Mouse (Mus musculus): ENCODE measurements around the gene Il4.
A peak's percentile ranks its signal among the peaks of the same experiment; 100 is the strongest.

The Il4 gene

DNA sequence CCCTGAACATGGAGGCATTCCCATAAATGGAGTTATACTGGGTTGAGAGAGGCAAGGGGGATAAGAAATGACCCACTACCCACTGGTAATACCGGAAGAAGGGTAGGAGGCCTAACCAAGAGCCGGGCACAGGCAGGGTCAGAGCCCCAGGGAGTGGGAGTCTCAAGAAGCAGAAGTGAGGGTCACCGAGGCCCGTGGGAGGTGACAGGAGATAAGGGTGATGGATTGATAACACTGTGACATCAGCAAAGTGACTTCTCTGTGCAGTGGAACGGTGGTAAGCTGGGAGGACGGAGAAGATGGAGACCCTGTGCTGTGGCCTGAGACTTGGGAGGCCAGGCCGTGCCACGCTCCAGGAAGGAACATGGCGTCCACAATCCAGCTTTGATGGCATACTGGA lies 5.1 kb upstream of the Il4 start:
- no peak for DNase-seq

DNA sequence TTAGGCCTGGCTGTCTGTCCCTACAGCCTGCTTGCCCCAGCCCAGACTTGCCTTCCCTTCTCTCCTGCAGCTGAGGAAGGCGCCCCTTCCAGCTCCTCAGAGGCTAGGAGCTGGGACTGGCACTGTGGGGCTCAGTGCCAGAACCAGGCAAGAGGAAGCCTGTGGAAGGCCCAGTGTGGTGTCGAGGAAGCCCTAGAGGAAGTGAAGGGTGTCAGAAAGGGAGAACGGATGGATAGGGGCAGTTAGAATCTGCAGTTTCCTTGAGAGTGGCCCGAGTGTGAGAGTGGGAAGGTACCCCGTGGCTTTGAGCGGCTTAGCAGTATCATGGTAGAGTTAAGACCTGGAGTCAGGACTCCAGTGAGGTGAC lies 4.0 kb upstream of the Il4 start:
- DNase-seq = no peak

GRCm38 (mm10) chr11:53621582-53622439 lies 3.3 kb upstream of the Il4 start:
- DNase-seq = no peak

DNA sequence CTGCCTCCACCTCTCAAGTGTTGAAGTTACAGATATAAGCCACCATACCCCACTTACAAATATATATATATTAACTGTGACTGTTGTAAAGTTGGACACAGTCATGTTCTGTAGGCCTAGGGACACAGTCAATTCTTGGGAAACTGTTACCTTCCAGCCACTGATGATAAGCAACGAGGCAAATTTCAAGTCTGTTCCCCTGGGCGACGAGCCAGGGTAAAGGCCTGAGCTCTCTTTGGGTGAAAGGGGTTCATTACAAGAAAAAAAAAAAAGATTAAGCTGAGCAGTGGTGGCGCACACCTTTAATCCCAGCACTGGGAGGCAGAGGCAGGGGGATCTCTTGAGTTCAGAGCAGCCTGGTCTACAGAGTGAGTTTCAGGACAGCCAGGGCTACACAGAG lies 1.6 kb upstream of the Il4 start:
- no peak for DNase-seq

DNA sequence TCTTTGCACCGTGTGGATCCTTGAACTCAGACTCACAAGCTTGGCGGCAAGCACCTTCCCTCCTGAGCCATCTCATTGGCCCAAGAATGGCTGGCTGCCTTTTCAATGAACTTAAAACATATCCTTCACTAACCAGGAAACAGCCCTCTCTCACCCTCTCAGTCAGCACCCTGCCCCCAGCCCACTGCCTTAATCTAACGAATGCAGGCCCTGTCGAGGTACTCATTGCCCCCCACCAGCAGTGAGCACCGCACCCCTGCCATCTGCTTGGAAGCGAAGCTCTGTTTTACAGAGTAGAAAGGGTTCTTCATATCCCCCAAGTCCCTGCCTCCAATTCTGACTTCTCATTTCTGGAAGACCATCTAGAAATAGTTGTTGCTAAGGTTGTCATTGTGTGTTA lies 959 bp upstream of the Il4 start:
- no peak for DNase-seq

DNA sequence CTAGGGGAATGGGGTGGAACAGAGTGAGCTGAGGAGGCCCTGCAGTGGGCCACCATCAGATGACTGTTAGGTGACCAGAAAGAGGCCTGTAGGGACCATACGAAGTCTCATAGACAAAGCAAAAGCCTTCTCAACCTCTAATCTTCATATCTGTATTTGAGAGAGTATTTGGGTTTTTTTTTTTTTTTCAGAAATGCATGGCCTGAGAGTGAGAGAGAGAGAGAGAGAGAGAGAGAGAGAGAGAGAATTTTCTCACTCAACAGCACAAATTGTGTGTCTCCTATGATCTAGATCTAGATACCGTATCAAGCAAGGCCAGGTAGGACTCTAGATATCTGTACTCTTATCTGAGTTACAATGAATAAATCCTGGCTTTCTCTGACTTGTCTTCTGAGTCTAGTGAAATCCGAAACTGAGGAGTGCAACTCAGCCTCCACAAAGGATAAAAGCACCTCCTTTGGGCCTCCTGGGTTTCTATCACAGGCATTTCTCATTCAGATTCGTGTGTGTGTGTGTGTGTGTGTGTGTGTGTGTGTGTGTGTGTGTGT lies 833 bp downstream of the Il4 start:
- DNase-seq = no peak

DNA sequence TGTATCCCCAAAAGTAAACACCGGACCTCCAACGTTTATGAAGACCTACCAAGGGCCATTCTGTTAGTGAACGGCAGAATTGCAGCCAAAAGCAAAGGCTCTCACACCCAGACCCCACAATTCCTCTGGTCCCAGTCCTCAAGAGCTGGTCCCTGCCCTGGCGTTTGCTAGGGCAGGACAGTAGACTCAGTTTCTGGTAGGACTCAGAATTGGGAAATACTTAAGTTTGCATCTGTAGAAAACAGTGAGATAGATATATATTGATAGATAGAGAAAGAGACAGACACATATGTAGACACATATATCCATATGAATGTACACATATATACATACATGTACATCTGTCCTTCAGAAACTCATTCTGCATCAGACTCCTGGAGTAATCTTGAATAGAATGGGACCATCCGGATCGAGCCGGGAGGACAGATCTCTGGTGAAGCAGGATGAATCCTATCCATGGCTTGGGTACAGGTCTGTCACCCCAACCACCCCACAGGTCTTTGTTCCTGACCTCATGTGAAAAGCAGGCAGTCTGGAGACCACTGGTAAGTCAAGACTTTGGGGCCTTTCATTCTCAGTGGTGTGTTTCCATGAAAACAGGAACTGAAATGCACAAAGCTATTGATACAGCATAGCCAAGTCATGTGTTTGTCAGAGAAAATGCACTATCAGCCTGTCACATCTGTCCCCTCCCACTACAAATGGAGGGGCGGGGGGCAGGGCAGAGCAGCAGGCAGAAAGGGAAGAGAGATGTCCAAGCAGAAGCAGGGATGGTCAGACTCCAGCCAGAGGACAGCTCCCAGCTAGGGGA lies 1.5 kb downstream of the Il4 start:
- no peak for DNase-seq

GRCm38 (mm10) chr11:53615575-53615974 lies 2.9 kb downstream of the Il4 start:
- DNase-seq = no peak

- DNase-seq = no peak
These were observed 3.3 kb downstream of the Il4 start for GRCm38 (mm10) chr11:53615172-53615571.

GRCm38 (mm10) chr11:53609672-53610071 lies 8.8 kb downstream of the Il4 start:
- no peak for DNase-seq

- DNase-seq = no peak
These were observed 9.2 kb downstream of the Il4 start for GRCm38 (mm10) chr11:53609231-53609630.

DNA sequence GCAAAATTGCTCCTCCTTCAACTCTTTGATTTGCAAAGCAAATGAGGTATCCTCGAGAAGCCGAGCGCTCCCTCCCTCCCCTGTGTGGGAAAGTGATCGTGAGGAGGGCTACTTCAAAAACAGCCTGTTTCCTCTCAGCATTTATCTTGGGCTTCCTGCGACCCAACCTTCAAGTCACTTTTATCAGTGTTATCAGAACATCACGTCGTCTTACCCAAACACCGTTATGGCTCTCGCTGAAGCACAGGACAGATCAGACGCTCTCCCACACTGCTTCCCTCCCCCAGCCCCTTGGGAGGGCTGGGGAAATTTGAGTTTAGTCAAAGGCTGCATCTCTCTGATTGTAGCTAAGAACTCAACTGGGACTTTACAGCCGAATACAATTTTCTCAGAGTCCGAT lies 12.9 kb downstream of the Il4 start:
- DNase-seq = peak; percentile 28

- DNase-seq = no peak
These were observed 13.5 kb downstream of the Il4 start for GRCm38 (mm10) chr11:53604983-53605382.

- DNase-seq = no peak
These were observed 27.4 kb downstream of the Il4 start for GRCm38 (mm10) chr11:53591116-53591515.

- DNase-seq = peak; percentile 58
These were observed 28.1 kb downstream of the Il4 start for GRCm38 (mm10) chr11:53590368-53590768.

DNA sequence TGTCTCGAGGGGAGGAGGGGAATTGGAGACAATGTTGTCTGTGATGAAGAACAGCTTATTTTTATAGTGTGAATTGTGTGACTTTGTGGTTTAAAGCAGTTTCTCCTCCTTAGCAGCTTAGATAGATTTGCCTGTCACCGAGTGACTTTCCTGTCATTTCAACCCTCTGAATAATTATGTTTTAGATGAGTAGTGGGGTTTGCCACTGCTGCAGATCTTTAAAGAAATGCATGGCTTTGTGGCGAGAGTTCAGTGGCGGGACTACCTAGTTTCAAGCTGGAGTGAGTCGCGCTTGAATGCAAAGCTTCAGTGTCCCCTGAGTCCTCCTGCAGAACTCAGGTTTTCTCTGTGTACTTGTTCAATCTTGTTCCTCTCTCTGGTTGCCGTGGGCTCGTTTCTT lies 30.2 kb downstream of the Il4 start:
- no peak for DNase-seq

GRCm38 (mm10) chr11:53585510-53585909 lies 33.0 kb downstream of the Il4 start:
- DNase-seq = no peak

DNA sequence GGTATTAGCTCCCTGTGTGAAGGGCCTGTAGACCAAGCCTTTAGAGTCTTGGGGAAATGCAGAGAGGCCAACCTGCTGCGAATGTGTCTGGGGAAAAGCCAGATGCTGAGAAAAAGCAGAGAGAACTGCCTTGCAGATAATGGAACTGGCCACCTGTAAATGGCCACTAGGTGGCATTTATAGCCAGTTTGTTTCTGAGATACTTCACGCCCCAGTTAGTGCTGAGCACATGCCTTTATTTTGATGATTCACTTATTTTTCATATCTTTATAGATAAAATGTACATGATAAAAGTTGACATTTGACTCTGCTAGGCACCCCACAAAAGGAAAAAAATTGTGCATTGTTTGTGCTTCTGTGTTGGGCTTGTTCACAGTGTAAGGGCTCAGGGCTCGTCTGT lies 33.6 kb downstream of the Il4 start:
- DNase-seq = peak; percentile 67

- peak; percentile 13 for DNase-seq
These were observed 35.3 kb downstream of the Il4 start for GRCm38 (mm10) chr11:53583151-53583550.

- DNase-seq = no peak
These were observed 37.9 kb downstream of the Il4 start for GRCm38 (mm10) chr11:53580562-53580961.

GRCm38 (mm10) chr11:53567224-53568014 lies 51.0 kb downstream of the Il4 start, which contains the start of gene Kif3a:
Gene Kif3a, plus strand, starts transcription at chr11:53567379.
- DNase-seq = peak; percentile 97

DNA sequence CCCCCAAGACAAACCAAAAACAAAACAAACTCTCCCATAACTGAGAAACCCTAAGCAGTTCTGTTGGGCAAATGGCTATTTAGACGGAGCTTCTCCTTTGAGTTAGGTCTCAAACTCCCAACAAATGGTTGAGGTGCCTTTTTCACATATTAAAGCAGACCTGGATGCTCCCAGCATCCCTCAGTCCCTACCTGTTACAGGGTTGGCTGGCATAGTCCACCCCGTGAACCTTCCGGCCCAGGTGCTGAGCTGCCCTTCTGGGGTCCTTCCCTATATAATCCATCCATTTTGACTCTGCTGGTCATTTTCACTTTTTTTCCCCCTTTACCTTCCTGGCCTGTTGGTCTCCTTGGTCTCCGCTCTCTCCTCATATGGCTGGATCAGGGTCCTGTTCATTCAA lies 51.8 kb downstream of the Il4 start:
- DNase-seq = no peak

DNA sequence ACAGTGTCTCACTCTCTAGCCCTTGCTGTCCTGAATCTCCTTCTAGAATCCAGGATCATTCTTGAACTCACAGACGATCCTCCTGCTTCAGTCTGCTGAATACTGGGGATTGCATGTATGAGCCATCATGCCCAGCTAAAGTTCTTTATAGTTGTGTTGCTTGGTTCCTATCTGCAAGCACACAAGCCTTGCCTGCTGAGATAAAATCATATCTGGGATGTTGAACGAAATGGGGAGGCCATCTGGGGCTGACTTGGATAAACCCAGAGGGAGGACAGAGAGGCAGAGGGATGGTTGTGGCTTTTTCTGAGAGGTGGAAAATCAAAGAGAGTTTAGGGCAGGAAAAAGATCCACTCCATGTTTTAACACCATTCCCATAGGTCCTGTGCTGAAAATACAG lies 56.5 kb downstream of the Il4 start:
- no peak for DNase-seq
